Mouse (Mus musculus) C2C12 (cell line): ENCODE measurements around the gene Knstrn.

ENCODE experiments used
- CEBPB ChIP-seq: IDR thresholded peaks from one replicate; pipeline ENCODE4 v1.6.1; 2011; ENCODE audit warnings: low read depth, mild to moderate bottlenecking, control low read depth, moderate library complexity
- CTCF ChIP-seq: IDR thresholded peaks from one replicate; pipeline ENCODE4 v1.5.1; 2011; ENCODE audit not compliant: control insufficient read depth, insufficient read depth, insufficient read length
- FOSL1 ChIP-seq: IDR thresholded peaks from one replicate; pipeline ENCODE4 v1.8.0; 2011; ENCODE audit warnings: mild to moderate bottlenecking, low read length; ENCODE audit not compliant: poor library complexity, insufficient read depth, severe bottlenecking
- MAX ChIP-seq: IDR thresholded peaks from one replicate; pipeline ENCODE4 v1.6.1; 2011; ENCODE audit warnings: mild to moderate bottlenecking, control low read depth
- MYOD1 ChIP-seq: IDR thresholded peaks from one replicate; pipeline ENCODE4 v1.6.1; 2011; ENCODE audit warnings: low read depth; ENCODE audit not compliant: control insufficient read depth, insufficient read length
- MYOG ChIP-seq: IDR thresholded peaks from one replicate; pipeline ENCODE4 v1.6.1; 2011; ENCODE audit not compliant: control insufficient read depth, insufficient read length; ENCODE audit errors: extremely low read depth
- USF1 ChIP-seq: IDR thresholded peaks from one replicate; pipeline ENCODE4 v1.6.1; 2011; ENCODE audit warnings: low read depth, mild to moderate bottlenecking, control low read depth, moderate library complexity

DNA sequence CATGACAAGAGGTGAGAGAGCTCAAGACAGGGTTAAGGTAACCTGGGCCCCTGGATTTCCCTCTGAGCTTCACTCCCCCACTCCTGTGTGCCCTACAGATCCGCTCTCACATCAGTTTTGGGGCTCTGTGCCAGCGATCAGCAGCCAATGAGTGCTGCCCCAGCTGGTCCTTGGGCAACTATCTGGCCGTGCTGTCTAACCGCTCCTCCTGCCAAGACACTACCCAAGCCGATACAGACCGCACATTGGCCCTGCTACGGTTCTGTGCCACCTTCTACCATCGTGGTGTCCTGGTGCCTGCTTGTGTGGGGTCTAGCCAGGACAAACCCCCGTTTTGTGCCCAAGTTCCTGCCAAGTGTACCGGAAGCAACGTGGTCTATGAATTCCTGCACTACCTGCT, 24.3 kb upstream of the Knstrn start:
- TF ChIP-seq CTCF (no peak), FOSL1 (no peak), MAX (no peak), CEBPB (no peak), MYOG (no peak), MYOD1 (no peak), USF1 (no peak)
